Mouse (Mus musculus): Measurements from ENCODE around the gene Spaca4. TPM values are rescaled to one million over a fixed set of nuclear protein-coding genes. Genes with fewer than 3 reads are reported as not detected.

The Spaca4 gene
- total RNA-seq, 2 experiments from 2014 or later: not detected

DNA sequence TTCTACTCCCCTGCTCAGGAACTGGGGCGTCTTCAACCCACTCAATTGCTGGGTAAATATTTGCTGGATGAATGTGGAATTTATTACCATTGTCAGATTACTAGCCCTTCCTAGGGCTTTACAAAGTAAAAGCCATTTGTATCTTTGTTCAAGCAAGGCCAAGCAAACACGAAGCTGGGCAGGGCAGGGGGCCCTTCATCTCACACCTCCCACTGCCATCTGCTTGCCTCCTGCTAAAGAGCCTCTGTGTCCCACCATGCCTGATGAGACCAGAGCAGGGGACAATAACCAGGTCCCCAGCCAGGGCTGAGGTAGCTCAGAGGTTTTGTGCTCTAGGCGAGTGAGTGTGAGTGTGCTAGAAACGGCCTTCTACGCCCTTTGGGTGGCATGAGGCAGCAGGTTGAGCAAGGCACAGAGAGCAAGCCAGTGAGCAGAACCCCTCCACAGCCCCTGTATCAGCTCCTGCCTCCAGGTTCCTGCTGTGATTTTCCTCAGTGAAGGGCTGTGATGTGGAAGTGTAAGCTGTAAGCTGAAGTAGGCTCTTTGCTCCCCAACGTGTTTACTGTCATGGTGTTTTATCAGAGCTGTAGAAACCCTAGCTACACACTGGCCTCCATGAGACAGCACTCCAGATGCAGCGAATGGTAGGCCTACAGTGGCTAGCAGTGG lies 47.9 kb downstream of the Spaca4 start:
- no peak for ATAC-seq (replicated peaks; ENCODE audit: low FRiP score, poor library complexity, severe bottlenecking)

Other genes starting within 250 kb of the Spaca4 start
Only the 30 nearest of the 32 such genes appear.
- 3.3 TPM in 2 replicates for gene Dhdh, start 237.0 kb downstream of the Spaca4 start, total RNA-seq (2015; ENCODE audit: low replicate concordance)
- 2.1 and 2.3 TPM in 2 replicates for gene Dhdh, start 237.0 kb downstream of the Spaca4 start, total RNA-seq (2017; ENCODE audit: low replicate concordance)
- 83.0 and 88.6 TPM in 2 replicates for gene Nucb1, start 215.4 kb downstream of the Spaca4 start, total RNA-seq (2015; ENCODE audit: low replicate concordance)
- 487 and 671 TPM in 2 replicates for gene Nucb1, start 215.4 kb downstream of the Spaca4 start, total RNA-seq (2017; ENCODE audit: low replicate concordance)
- 1,095 and 1,392 TPM in 2 replicates for gene Ppp1r15a, start 199.5 kb downstream of the Spaca4 start, total RNA-seq (2015; ENCODE audit: low replicate concordance)
- gene Ppp1r15a, start 199.5 kb downstream of the Spaca4 start, total RNA-seq (2017; ENCODE audit: low replicate concordance): 1,351 and 1,490 TPM in 2 replicates
- 1.3 TPM in 1 of 2 replicates, not detected in the other for gene Plekha4, start 199.5 kb downstream of the Spaca4 start, total RNA-seq (2015; ENCODE audit: low replicate concordance)
- gene Plekha4, start 199.5 kb downstream of the Spaca4 start, total RNA-seq (2017; ENCODE audit: low replicate concordance): 2.8 and 9.9 TPM in 2 replicates
- gene Hsd17b14, start 170.9 kb downstream of the Spaca4 start, total RNA-seq (2015; ENCODE audit: low replicate concordance): not detected in 2 replicates
- not detected in 2 replicates for gene Hsd17b14, start 170.9 kb downstream of the Spaca4 start, total RNA-seq (2017; ENCODE audit: low replicate concordance)
- gene Bcat2, start 155.7 kb downstream of the Spaca4 start, total RNA-seq (2015; ENCODE audit: low replicate concordance): 5.8 and 9.0 TPM in 2 replicates
- 10.7 and 11.2 TPM in 2 replicates for gene Bcat2, start 155.7 kb downstream of the Spaca4 start, total RNA-seq (2017; ENCODE audit: low replicate concordance)
- gene Fgf21, start 110.3 kb downstream of the Spaca4 start, total RNA-seq (2015; ENCODE audit: low replicate concordance): not detected in 2 replicates
- not detected in 2 replicates for gene Fgf21, start 110.3 kb downstream of the Spaca4 start, total RNA-seq (2017; ENCODE audit: low replicate concordance)
- gene Fut1, start 108.5 kb downstream of the Spaca4 start, total RNA-seq (2015; ENCODE audit: low replicate concordance): not detected in 2 replicates
- gene Fut1, start 108.5 kb downstream of the Spaca4 start, total RNA-seq (2017; ENCODE audit: low replicate concordance): not detected in 2 replicates
- not detected in 2 replicates for gene Izumo1, start 104.0 kb downstream of the Spaca4 start, total RNA-seq (2015; ENCODE audit: low replicate concordance)
- not detected in 2 replicates for gene Izumo1, start 104.0 kb downstream of the Spaca4 start, total RNA-seq (2017; ENCODE audit: low replicate concordance)
- gene Rasip1, start 98.3 kb downstream of the Spaca4 start, total RNA-seq (2015; ENCODE audit: low replicate concordance): not detected in 2 replicates
- not detected in 2 replicates for gene Rasip1, start 98.3 kb downstream of the Spaca4 start, total RNA-seq (2017; ENCODE audit: low replicate concordance)
- gene Mamstr, start 85.8 kb downstream of the Spaca4 start, total RNA-seq (2015; ENCODE audit: low replicate concordance): not detected in 2 replicates
- gene Mamstr, start 85.8 kb downstream of the Spaca4 start, total RNA-seq (2017; ENCODE audit: low replicate concordance): not detected in 2 replicates
- gene Fut2, start 59.4 kb downstream of the Spaca4 start, total RNA-seq (2015; ENCODE audit: low replicate concordance): not detected in 2 replicates
- gene Fut2, start 59.4 kb downstream of the Spaca4 start, total RNA-seq (2017; ENCODE audit: low replicate concordance): not detected in 2 replicates
- gene Ntn5, start 41.8 kb downstream of the Spaca4 start, total RNA-seq (2015; ENCODE audit: low replicate concordance): not detected in 2 replicates
- not detected in 2 replicates for gene Ntn5, start 41.8 kb downstream of the Spaca4 start, total RNA-seq (2017; ENCODE audit: low replicate concordance)
- gene Sec1, start 31.4 kb downstream of the Spaca4 start, total RNA-seq (2015; ENCODE audit: low replicate concordance): not detected in 2 replicates
- gene Sec1, start 31.4 kb downstream of the Spaca4 start, total RNA-seq (2017; ENCODE audit: low replicate concordance): not detected in 2 replicates
- gene Car11, start 26.0 kb downstream of the Spaca4 start, total RNA-seq (2015; ENCODE audit: low replicate concordance): not detected in 2 replicates
- gene Car11, start 26.0 kb downstream of the Spaca4 start, total RNA-seq (2017; ENCODE audit: low replicate concordance): not detected in 2 replicates
- 1.5 and 1.9 TPM in 2 replicates for gene Dbp, start 20.7 kb downstream of the Spaca4 start, total RNA-seq (2015; ENCODE audit: low replicate concordance)
- 0.77 and 2.2 TPM in 2 replicates for gene Dbp, start 20.7 kb downstream of the Spaca4 start, total RNA-seq (2017; ENCODE audit: low replicate concordance)
- 423 and 424 TPM in 2 replicates for gene Rpl18, start 10.4 kb downstream of the Spaca4 start, total RNA-seq (2015; ENCODE audit: low replicate concordance)
- gene Rpl18, start 10.4 kb downstream of the Spaca4 start, total RNA-seq (2017; ENCODE audit: low replicate concordance): 286 and 289 TPM in 2 replicates
- gene Sphk2, start 7.8 kb downstream of the Spaca4 start, total RNA-seq (2015; ENCODE audit: low replicate concordance): 4.6 and 7.9 TPM in 2 replicates
- gene Sphk2, start 7.8 kb downstream of the Spaca4 start, total RNA-seq (2017; ENCODE audit: low replicate concordance): 2.1 and 2.6 TPM in 2 replicates
- not detected in 2 replicates for gene Fam83e, start 4.6 kb downstream of the Spaca4 start, total RNA-seq (2015; ENCODE audit: low replicate concordance)
- gene Fam83e, start 4.6 kb downstream of the Spaca4 start, total RNA-seq (2017; ENCODE audit: low replicate concordance): not detected in 2 replicates
- not detected in 2 replicates for gene Lmtk3, start 57.9 kb upstream of the Spaca4 start, total RNA-seq (2015; ENCODE audit: low replicate concordance)
- not detected in 2 replicates for gene Lmtk3, start 57.9 kb upstream of the Spaca4 start, total RNA-seq (2017; ENCODE audit: low replicate concordance)
- gene Sult2b1, start 58.9 kb upstream of the Spaca4 start, total RNA-seq (2015; ENCODE audit: low replicate concordance): not detected in 2 replicates
- gene Sult2b1, start 58.9 kb upstream of the Spaca4 start, total RNA-seq (2017; ENCODE audit: low replicate concordance): not detected in 2 replicates
- gene Cyth2, start 88.8 kb upstream of the Spaca4 start, total RNA-seq (2015; ENCODE audit: low replicate concordance): 10.6 and 10.7 TPM in 2 replicates
- 11.6 and 14.5 TPM in 2 replicates for gene Cyth2, start 88.8 kb upstream of the Spaca4 start, total RNA-seq (2017; ENCODE audit: low replicate concordance)
- 0.38 TPM in 1 of 2 replicates, not detected in the other for gene Kcnj14, start 99.0 kb upstream of the Spaca4 start, total RNA-seq (2015; ENCODE audit: low replicate concordance)
- 0.09 TPM in 1 of 2 replicates, not detected in the other for gene Kcnj14, start 99.0 kb upstream of the Spaca4 start, total RNA-seq (2017; ENCODE audit: low replicate concordance)
- gene Grwd1, start 105.1 kb upstream of the Spaca4 start, total RNA-seq (2015; ENCODE audit: low replicate concordance): 1.5 and 2.3 TPM in 2 replicates
- 0.43 and 3.1 TPM in 2 replicates for gene Grwd1, start 105.1 kb upstream of the Spaca4 start, total RNA-seq (2017; ENCODE audit: low replicate concordance)
- gene Kdelr1, start 147.0 kb upstream of the Spaca4 start, total RNA-seq (2015; ENCODE audit: low replicate concordance): 31.3 and 67.2 TPM in 2 replicates
- gene Kdelr1, start 147.0 kb upstream of the Spaca4 start, total RNA-seq (2017; ENCODE audit: low replicate concordance): 18.0 and 20.1 TPM in 2 replicates
- gene Grin2d, start 152.6 kb upstream of the Spaca4 start, total RNA-seq (2015; ENCODE audit: low replicate concordance): not detected in 2 replicates
- 0.28 TPM in 1 of 2 replicates, not detected in the other for gene Grin2d, start 152.6 kb upstream of the Spaca4 start, total RNA-seq (2017; ENCODE audit: low replicate concordance)
- 4.0 TPM in 1 of 2 replicates, not detected in the other for gene Syngr4, start 170.9 kb upstream of the Spaca4 start, total RNA-seq (2015; ENCODE audit: low replicate concordance)
- not detected in 2 replicates for gene Syngr4, start 170.9 kb upstream of the Spaca4 start, total RNA-seq (2017; ENCODE audit: low replicate concordance)
- 1.3 TPM in 1 of 2 replicates, not detected in the other for gene Tmem143, start 171.1 kb upstream of the Spaca4 start, total RNA-seq (2015; ENCODE audit: low replicate concordance)
- gene Tmem143, start 171.1 kb upstream of the Spaca4 start, total RNA-seq (2017; ENCODE audit: low replicate concordance): 0.26 and 3.8 TPM in 2 replicates
- 56.4 and 143 TPM in 2 replicates for gene Emp3, start 195.6 kb upstream of the Spaca4 start, total RNA-seq (2015; ENCODE audit: low replicate concordance)
- gene Emp3, start 195.6 kb upstream of the Spaca4 start, total RNA-seq (2017; ENCODE audit: low replicate concordance): 48.2 and 77.1 TPM in 2 replicates
- gene Ccdc114, start 198.3 kb upstream of the Spaca4 start, total RNA-seq (2015; ENCODE audit: low replicate concordance): 2.5 TPM in 1 of 2 replicates, not detected in the other
- gene Ccdc114, start 198.3 kb upstream of the Spaca4 start, total RNA-seq (2017; ENCODE audit: low replicate concordance): 0.51 and 2.0 TPM in 2 replicates

Measured in erythroblast, adult 5-6 weeks (primary cell).